Mouse (Mus musculus): ENCODE measurements around the gene 1110025L11Rik.
"Not testable (repeated sequence)": the region's sequence is repeated elsewhere in the genome, so short reads cannot be mapped to it uniquely, and the experiment has no call there.

Gene 1110025L11Rik

GRCm38 (mm10) chr16:89063902-89064301, at the start of gene 1110025L11Rik:
Gene 1110025L11Rik, minus strand, starts transcription at chr16:89064002.
- not testable (repeated sequence) for DNase-seq

- DNase-seq, result not testable (repeated sequence)
Measured at GRCm38 (mm10) chr16:89071041-89071440, 7.2 kb upstream of the 1110025L11Rik start.

- DNase-seq, result no peak
Measured at GRCm38 (mm10) chr16:89047783-89048182, 16.0 kb downstream of the 1110025L11Rik start, which contains the start of gene Krtap6-5. Gene Krtap6-5, minus strand, starts transcription at chr16:89047883.

GRCm38 (mm10) chr16:89041372-89041771, 22.4 kb downstream of the 1110025L11Rik start, which contains the start of gene Gm10228:
Gene Gm10228, minus strand, starts transcription at chr16:89041472.
- DNase-seq, result not testable (repeated sequence)

- not testable (repeated sequence) for DNase-seq
Measured at GRCm38 (mm10) chr16:89031399-89031798, 32.4 kb downstream of the 1110025L11Rik start, which contains the start of gene Krtap6-1. Gene Krtap6-1, plus strand, starts transcription at chr16:89031699.

GRCm38 (mm10) chr16:89014984-89015383, 48.8 kb downstream of the 1110025L11Rik start, which contains the start of gene Gm10229:
Gene Gm10229, plus strand, starts transcription at chr16:89015284.
- not testable (repeated sequence) for DNase-seq

- no peak for DNase-seq
Measured at GRCm38 (mm10) chr16:89013973-89014372, 49.8 kb downstream of the 1110025L11Rik start.

All from lung, adult 18-20 months (tissue).